Mouse (Mus musculus): ENCODE measurements around the gene 6430531B16Rik. TPM values are rescaled to one million over a fixed set of nuclear protein-coding genes. Genes with fewer than 3 reads are reported as not detected.

The 6430531B16Rik gene
- total RNA-seq (2021) = not detected
- long read RNA-seq, experiment 1 = 0 reads
- long read RNA-seq, experiment 2 = 0 reads

- DNase-seq = peak; percentile 68 to 70
- intact Hi-C loops (cut with DNase I) = loop anchor here (5.0 kb wide), 1 partner anchor 164 kb away; no protein-coding TSS in a partner anchor
These were observed at the start of gene 6430531B16Rik for GRCm38 (mm10) chr7:139978278-139978892. TSS of gene 6430531B16Rik (minus strand) at chr7:139978755.

DNA sequence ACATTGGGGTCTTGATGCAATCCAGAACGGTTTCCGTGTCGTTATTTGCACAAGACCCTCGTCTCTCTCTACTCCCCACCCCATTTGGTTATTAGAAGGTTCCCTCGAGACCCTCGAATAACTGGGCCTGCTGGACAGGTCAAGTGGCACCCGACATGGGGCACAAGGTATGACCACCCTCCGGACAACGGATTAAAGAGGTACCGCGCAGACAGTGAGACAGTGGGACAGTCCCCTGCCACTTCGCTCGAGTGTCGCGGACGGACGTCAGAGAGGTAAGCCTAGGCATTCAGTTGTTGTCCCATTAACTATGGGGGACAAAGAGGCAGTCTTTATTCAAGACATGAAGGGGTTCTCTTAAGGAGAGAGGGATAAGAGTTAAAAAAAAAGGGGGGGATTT is 32.8 kb upstream of the 6430531B16Rik start:
- intact Hi-C loops (cut with DNase I) = no loop called here
- peak in 1 of 2 experiments; percentile 3 for DNase-seq

DNA sequence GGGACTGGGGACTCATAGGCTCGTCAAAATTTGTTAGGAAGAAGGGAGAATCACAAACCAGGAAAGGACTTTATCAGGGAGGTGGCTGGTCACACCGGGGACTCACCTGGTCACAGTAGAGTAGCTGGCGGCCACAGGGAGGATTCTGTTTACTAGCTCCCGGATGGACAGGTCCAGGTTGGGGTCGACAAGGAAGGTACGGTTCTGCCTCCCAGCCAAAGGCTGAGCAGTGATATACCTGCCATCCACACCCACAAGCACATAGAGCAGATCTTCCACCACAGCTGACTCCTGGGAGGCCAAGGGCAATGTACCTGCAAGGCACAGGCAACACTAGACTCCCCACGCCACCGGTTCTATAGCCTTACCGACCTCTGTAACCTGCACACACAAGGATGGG is 29.2 kb upstream of the 6430531B16Rik start:
- peak in 1 of 2 experiments; percentile 7 for DNase-seq
- intact Hi-C loops (cut with DNase I) = no loop called here

DNA sequence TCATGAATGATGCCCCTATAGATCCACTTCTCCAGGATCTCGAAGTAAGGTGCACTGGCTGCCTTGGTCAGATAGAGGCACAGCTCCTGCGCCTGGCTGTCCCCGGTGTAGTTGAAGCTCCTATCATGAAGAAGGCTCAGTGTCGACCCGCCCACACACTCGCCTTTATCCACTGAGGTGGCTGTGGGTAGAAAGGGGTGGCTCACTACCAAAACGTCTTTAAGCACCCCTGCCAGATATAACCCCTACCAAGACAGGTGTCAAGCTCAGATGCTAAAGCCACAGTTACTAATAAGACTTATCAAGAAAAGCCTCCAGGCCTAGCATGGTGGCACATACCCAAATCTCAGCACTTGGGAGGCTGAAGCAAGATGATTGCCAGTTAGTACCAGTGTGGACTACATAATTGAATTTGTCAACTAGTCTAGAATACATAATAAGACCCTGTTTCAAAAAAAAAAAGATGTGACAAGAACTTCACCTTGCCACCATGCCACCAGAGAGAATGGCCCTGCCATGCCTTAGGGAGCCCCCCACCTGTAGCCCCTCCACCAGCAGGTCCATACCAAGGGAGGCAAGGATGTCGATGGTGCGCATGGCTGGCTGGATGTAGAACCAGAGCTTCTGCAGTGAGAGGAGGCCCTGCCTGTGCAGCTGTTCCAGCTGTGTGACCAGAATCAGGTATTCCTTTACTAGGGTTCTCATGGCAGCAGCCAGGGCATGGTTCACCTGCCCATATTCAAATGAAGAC is 28.5 kb upstream of the 6430531B16Rik start:
- DNase-seq = peak in 1 of 2 experiments; percentile 5
- intact Hi-C loops (cut with DNase I) = no loop called here

- no peak for DNase-seq
- intact Hi-C loops (cut with DNase I) = no loop called here
These were observed 26.1 kb upstream of the 6430531B16Rik start for GRCm38 (mm10) chr7:140004666-140005065.

DNA sequence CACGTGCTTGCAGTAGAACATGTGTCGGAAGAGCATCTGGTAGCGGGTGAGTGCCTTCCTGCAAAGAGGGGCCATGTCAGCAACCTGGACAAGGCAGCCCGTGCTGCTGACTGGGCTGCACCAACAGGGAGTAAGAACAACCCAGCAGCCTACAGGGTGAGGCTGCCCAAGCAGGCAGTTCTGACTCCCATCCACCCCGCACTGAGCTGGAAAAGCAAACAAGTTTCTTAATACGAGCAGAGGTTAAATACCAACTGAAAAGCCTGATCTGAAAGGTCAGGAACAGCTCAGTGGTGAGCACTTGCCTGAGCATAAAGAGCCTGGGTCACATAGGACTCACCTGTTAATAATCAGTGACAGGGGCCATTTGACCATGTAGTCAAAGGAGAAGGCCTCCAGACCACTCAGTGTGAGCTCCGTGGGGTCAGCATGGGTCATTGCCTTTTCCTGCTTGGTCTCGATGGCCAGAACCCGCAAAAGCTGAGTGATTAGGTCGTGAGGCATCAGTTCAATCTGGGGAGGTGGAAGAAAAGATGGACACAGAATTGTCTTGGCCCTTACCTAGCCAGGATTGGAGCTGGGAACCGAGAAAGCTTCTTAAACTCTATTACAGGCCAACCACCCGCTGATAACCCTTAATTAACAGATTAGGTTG is 22.7 kb upstream of the 6430531B16Rik start:
- intact Hi-C loops (cut with DNase I) = no loop called here
- DNase-seq = no peak

GRCm38 (mm10) chr7:139998691-139999350 is 20.3 kb upstream of the 6430531B16Rik start:
- intact Hi-C loops (cut with DNase I) = no loop called here
- DNase-seq = no peak

DNA sequence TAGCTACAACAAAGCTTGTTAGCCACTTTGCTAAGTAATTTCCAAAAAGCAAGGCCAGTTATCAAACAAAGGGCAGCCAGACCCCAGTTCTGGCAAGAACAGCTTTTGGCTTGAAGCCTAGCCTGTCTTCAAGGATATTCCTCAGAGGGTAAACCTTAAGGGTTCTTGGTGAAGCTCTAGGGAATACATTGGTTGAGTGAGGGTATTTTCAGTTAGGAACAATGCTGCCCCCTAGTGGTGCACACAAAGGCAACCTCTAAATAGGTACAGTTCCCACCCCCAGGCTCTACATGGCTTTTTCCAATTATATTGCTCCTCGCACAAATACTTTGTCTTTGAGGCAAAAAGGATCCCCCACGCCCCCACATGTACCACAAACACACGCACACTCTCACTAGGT is 16.1 kb upstream of the 6430531B16Rik start:
- DNase-seq = no peak
- intact Hi-C loops (cut with DNase I) = loop anchor here (2.0 to 5.0 kb wide), 3 partner anchors 26 to 87 kb away; no protein-coding TSS in a partner anchor

GRCm38 (mm10) chr7:139994202-139994601 is 15.6 kb upstream of the 6430531B16Rik start:
- no peak for DNase-seq
- intact Hi-C loops (cut with DNase I) = loop anchor here (2.0 to 5.0 kb wide), 3 partner anchors 25 to 87 kb away; no protein-coding TSS in a partner anchor

- intact Hi-C loops (cut with DNase I) = loop anchor here (5.0 kb wide), 2 partner anchors 69 to 86 kb away; no protein-coding TSS in a partner anchor
- DNase-seq = no peak
These were observed 15.0 kb upstream of the 6430531B16Rik start for GRCm38 (mm10) chr7:139993532-139993931.

DNA sequence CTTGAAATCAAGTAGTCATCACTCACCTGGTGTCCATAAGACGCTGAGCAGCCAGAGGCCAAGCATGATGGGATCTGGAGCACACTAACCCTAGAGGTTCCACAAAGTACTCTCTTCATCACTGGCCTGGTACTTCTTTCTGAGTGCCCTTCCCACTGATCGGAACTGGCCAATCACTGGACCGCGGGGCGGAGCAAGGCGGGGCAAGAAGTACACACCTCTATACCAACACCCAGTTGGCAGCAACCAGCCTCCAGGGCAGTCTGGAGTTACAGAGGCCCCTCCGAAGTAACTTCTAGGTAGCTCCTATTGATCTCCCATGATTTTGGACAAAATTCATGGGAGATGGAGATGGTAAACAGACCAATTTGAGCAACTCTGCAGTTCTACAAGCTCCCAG is 13.9 kb upstream of the 6430531B16Rik start, which contains the start of gene Adam8:
Gene Adam8 (minus strand): TSS at position 157 of the 400 bp plus-strand sequence.
- intact Hi-C loops (cut with DNase I) = loop anchor here (5.0 kb wide), 2 partner anchors 70 to 85 kb away; no protein-coding TSS in a partner anchor

GRCm38 (mm10) chr7:139990864-139991394 is 12.4 kb upstream of the 6430531B16Rik start:
- intact Hi-C loops (cut with DNase I) = loop anchor here (5.0 kb wide), 2 partner anchors 71 to 84 kb away; no protein-coding TSS in a partner anchor
- DNase-seq = no peak

More for the DNA sequence above, 13.9 kb upstream of the 6430531B16Rik start, which contains the start of gene Adam8:
- DNase-seq = no peak

DNA sequence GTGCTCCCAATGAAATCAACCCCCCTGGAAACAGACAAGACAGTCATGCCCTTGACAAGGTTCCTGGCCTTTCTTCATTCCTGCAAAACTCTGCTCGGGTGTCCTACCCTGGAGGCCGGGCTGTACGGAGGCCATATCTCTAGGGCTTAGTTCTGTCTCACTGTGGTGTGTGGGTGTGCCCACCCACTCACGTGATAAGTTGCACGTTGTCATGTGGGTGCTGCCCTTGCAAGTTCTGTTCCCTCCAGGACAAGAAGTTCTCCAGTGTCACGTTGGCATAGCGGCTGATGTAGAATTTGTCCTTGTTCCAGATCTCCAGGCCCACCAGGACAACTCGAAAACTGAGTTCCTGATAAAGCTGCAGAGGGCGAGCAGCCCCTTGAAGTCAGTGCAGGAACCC is 9.7 kb upstream of the 6430531B16Rik start:
- intact Hi-C loops (cut with DNase I) = no loop called here

DNA sequence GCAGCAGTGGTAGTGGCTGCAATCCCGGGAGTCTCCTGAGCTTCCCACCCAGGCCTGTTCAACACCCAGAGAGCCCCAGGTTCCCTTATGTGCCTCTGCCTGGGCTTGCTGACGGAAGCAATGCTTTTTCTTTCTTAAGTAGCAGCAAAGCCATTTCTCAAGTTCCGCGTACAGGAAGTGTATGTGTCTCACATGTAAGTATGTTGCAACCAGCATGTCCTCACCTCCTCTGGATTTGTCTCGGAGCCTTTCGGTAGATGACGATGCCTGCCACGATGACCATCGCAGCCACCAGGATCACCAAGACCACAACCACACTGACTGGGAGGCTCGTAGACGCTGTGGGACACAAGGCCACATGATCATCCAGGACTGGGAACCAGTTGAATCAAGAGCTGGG is 6.0 kb upstream of the 6430531B16Rik start:
- no peak for DNase-seq
- intact Hi-C loops (cut with DNase I) = no loop called here

More for the DNA sequence above, 9.7 kb upstream of the 6430531B16Rik start:
- no peak for DNase-seq

DNA sequence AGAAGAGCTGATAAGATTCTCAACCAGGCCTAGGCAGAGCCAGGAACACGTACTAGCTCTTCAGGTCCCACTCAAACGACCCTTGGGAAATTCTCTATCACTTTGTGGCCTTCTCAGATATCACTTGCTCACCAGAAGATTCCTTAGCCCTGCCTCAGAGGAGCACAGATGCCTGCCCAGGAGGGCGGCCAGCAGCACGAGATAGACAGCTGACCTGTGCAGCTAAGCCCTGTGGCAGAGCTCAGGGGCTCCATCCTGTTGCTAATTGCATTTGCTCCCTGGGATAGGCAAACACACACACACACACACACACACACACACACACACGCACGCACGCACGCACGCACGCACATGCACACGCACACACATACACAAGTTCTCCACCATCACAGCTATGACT is 3.5 kb upstream of the 6430531B16Rik start:
- no peak for DNase-seq
- intact Hi-C loops (cut with DNase I) = no loop called here

- intact Hi-C loops (cut with DNase I) = no loop called here
- DNase-seq = no peak
These were observed 2.2 kb upstream of the 6430531B16Rik start for GRCm38 (mm10) chr7:139980778-139981177.

DNA sequence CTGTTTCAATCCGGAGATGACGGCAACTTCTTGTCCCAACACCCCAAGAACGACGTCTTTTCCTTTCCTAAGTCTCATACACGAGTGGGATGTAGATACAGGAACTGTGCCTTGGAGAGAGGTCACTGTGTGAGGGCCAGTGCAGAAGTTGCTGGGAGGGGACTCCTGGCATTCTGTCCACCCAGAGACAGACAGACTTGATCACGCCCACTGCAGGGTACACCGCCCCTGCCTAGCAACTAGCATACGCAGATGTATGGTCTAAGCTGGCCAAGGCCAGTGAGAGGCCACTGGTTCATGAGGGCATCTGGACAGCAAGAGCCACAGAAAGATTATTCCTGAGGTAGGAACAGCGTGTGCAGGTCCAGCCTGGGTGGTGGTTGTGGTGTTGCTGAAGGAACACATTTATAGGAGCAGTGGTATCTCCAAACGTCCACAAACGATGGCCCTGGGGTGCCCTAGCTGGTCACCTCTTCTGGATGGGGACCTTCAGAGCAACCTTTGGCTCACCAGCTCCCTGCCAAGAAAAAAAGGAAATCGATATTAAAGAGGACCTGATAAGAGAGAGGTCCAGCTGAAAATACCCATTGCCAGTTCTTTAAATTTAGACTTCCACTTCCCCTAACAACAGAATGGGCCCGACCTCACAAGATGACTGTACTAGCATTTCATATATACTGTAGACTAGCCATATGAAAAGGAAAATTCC is 610 bp upstream of the 6430531B16Rik start:
- DNase-seq = no peak
- intact Hi-C loops (cut with DNase I) = loop anchor here (5.0 kb wide), 1 partner anchor 163 kb away; no protein-coding TSS in a partner anchor

DNA sequence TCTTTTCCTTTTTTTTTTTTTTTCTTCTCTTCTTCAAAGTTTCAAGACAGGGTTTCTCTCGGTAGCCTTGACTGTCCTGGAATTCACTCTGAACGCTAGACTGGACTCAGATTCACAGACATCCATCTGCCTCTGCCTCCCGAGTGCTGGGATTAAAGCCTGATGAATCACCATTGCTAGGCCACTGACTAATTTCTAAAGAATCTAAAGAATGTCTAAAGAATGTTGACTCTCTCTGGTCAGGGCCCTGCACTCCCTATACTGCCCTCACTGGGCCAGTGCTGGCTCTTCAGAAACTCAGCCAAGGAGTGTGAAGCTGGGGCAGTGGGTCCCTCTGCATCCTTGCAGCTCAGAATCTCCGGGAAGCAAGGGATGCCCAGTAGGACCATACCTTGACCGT is 3.1 kb downstream of the 6430531B16Rik start:
- DNase-seq = no peak
- intact Hi-C loops (cut with DNase I) = loop anchor here (5.0 kb wide), 1 partner anchor 167 kb away; no protein-coding TSS in a partner anchor

GRCm38 (mm10) chr7:139974307-139974706 is 4.2 kb downstream of the 6430531B16Rik start:
- intact Hi-C loops (cut with DNase I) = no loop called here
- no peak for DNase-seq

All from gastrocnemius, postnatal 36 days (tissue).